Comparison of ENCODE assay signal across 28 mouse cellular contexts in genomic region chr14:27085471-27085870, GRCm38 (mm10). TPM values are rescaled to one million over a fixed set of nuclear protein-coding genes. Genes with fewer than 3 reads are reported as not detected.
"Had no signal": no experiment of that assay in that cellular context is flagged by ENCODE, and none has a peak within 500 bp of the region (broad histone marks: within the 10 kb centered on the region; RNA-seq: fewer than 3 reads in every experiment).

No protein-coding gene starts in this region.

- H3K9ac ChIP-seq: heart, embryonic 12.5 days; hindbrain, embryonic 13.5 days; hindbrain, embryonic 15.5 days; intestine, embryonic 15.5 days; limb, embryonic 13.5 days; limb, embryonic 15.5 days; liver, embryonic 12.5 days; liver, embryonic 14.5 days had no signal

- DNase-seq: gastrocnemius, adult 2 months; gastrocnemius, postnatal 10 days; gastrocnemius, postnatal 25 days; heart, adult 18-20 months; heart, postnatal 10 days; heart, postnatal 36 days; kidney, adult 18-20 months; kidney, adult 9 months; kidney, postnatal 10 days; kidney, postnatal 25 days; kidney, postnatal 4 days; left cerebral cortex, postnatal 4 days had no signal

- H3K9me3 ChIP-seq: heart, embryonic 10.5 days; heart, embryonic 12.5 days; hindbrain, embryonic 13.5 days; hindbrain, embryonic 15.5 days; intestine, embryonic 15.5 days; limb, embryonic 13.5 days; limb, embryonic 15.5 days; liver, embryonic 12.5 days had no signal

- H3K4me3 ChIP-seq: gastrocnemius, adult 2 months; heart, embryonic 10.5 days; heart, embryonic 12.5 days; hindbrain, embryonic 13.5 days; hindbrain, embryonic 15.5 days; intestine, embryonic 15.5 days; layer of hippocampus, adult 2 months; left cerebral cortex, adult 2 months; limb, embryonic 13.5 days; limb, embryonic 15.5 days; liver, embryonic 12.5 days had no signal

- H3K36me3 ChIP-seq: hindbrain, embryonic 15.5 days; intestine, embryonic 15.5 days; liver, embryonic 12.5 days had no signal

- H3K27me3 ChIP-seq: heart, embryonic 12.5 days; hindbrain, embryonic 13.5 days; hindbrain, embryonic 15.5 days; intestine, embryonic 15.5 days; limb, embryonic 13.5 days; limb, embryonic 15.5 days; liver, embryonic 12.5 days had no signal

- H3K4me1 ChIP-seq: heart, embryonic 10.5 days; heart, embryonic 12.5 days; hindbrain, embryonic 13.5 days; hindbrain, embryonic 15.5 days; intestine, embryonic 15.5 days; limb, embryonic 15.5 days; liver, embryonic 12.5 days had no signal

- ATAC-seq: hindbrain, postnatal 0 days; inflammation-experienced regulatory T-cells, adult 6 months; intestine, embryonic 15.5 days; intestine, postnatal 0 days; liver, embryonic 12.5 days had no signal

- H3K4me2 ChIP-seq: heart, embryonic 12.5 days; hindbrain, embryonic 13.5 days; hindbrain, embryonic 15.5 days; intestine, embryonic 15.5 days; limb, embryonic 13.5 days; limb, embryonic 15.5 days; liver, embryonic 12.5 days had no signal

- H3K27ac ChIP-seq: gastrocnemius, adult 2 months; heart, embryonic 10.5 days; hindbrain, embryonic 13.5 days; hindbrain, embryonic 15.5 days; hindbrain, postnatal 0 days; intestine, embryonic 15.5 days; layer of hippocampus, adult 2 months; left cerebral cortex, adult 2 months; limb, embryonic 13.5 days; limb, embryonic 15.5 days; liver, embryonic 12.5 days; liver, embryonic 14.5 days had no signal

RNA-seq across cellular contexts. Expression of gene Il17rd, which starts 46.7 kb away (rescaled TPM):
- total RNA-seq: granulocyte monocyte progenitor cell, adult 5-6 weeks; hematopoietic stem cell, adult 5-6 weeks had no signal
